Mouse (Mus musculus) mesoderm, embryonic 11.5 days (tissue): ENCODE results near the gene Mageb18.
"Not testable (repeated sequence)": the region's sequence is repeated elsewhere in the genome, so short reads cannot be mapped to it uniquely, and the experiment has no call there.

Source experiments
- DNase-seq: peaks from one replicate; pipeline ENCODE4 v3.0.0-alpha.2; 2012; ENCODE audit warnings: low read depth, low spot score

Gene Mageb18

DNA sequence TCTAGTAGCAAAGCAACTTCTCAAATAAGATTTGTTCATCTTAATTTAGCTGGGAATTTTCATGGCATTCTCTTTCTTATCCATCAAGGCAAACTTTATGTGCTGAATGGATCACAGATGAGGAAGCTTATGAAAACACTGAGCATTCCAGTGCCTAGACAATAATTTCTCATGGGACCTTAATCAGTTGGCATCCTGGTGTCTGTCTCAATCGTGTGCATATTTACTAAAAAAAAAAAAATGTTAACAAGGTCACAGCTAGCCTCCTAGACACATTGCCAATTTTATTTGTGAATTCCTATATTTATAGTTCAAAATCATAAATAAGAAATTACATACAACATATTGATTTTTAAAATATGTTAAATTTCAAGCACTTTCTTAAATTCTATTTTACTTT lies at the start of gene Mageb18:
Mageb18 (minus strand) TSS at position 101 of the 400 bp plus-strand sequence.
- DNase-seq, result no peak

DNA sequence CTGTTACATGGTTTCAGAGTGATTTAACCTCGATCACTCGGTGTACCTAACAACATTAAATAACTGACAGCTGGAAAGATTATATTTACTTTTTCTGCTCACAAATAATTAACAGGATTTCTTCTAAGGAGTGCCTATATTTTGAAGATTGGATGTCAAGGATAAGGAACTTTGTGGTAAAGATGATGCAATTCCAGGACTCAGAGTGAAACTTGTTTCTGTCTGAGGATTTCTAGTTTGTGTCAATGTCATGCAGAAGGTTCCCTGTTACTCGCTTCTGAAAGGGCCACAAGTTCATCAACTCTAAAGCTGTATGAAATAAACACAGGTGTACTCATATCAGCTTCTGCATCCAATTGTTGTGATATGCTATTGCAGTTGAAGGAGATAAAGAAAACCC lies 13.4 kb upstream of the Mageb18 start:
- DNase-seq, result no peak

GRCm38 (mm10) chrX:92610466-92610865 lies 11.1 kb upstream of the Mageb18 start:
- DNase-seq, result no peak

GRCm38 (mm10) chrX:92597324-92597723 lies 2.0 kb downstream of the Mageb18 start:
- peak; percentile 11 for DNase-seq

DNA sequence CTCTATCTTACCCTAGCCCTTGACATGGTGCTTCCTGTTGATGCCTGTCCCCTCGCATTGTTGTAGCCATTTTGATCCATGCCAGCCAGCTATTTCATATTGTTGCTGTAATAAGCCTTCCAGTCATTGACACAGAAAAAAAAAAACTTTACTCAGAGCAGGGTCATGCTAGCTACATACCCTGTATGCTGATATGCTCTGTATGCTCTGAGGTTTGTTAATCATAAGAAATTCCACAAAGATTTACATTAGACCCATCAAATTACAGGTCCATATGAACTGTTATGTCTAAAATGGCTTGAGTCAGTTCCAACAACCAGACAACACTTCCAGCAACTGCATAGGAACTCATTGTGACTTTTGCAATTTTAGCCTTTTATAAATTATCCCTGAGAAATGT lies 71.5 kb downstream of the Mageb18 start:
- no peak for DNase-seq

DNA sequence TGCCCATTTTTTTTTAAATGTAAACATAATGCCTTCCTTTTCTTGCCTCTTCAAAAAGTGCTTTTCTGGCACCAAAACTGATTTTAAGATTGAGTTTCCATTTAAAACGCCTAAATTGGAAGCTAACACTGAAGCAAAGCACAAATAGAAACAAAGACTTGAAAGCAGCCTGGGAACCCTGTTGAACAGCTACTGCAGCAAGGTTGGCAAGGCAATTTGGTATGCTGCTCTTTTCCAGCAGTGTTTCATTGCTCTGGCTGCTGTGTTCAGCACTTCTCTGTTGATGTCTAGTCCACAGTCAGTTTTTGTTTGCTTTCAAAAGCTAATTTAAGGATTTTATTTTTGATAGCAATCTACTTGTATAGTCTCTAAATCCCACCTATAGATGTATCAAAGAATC lies 101.1 kb downstream of the Mageb18 start:
- no peak for DNase-seq

- not testable (repeated sequence) for DNase-seq
Observed at GRCm38 (mm10) chrX:92489649-92490048, 109.7 kb downstream of the Mageb18 start, which contains the start of gene Gm5941. Gene Gm5941, plus strand, starts transcription at chrX:92489949.

DNA sequence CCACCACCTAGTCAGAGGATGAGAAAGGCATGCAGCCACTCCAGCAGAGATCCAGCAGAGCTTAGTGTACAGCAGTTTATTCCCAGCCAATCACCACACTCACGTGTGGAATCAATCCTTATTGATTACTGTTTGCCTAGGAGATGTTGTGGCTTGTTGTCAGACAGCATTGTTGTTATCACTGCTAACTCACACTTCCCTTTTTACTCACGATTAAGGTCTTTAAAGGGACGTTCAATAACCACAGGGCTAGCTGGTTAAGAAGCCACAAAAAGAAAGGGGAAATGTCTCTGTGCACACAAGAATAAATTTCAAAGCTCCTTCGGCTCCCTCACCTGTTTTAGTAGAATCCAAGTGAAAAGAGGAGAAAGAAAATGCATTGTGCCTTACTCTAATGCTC lies 134.6 kb downstream of the Mageb18 start:
- DNase-seq, result no peak

GRCm38 (mm10) chrX:92460496-92460895 lies 138.9 kb downstream of the Mageb18 start:
- peak; percentile 2 for DNase-seq

DNA sequence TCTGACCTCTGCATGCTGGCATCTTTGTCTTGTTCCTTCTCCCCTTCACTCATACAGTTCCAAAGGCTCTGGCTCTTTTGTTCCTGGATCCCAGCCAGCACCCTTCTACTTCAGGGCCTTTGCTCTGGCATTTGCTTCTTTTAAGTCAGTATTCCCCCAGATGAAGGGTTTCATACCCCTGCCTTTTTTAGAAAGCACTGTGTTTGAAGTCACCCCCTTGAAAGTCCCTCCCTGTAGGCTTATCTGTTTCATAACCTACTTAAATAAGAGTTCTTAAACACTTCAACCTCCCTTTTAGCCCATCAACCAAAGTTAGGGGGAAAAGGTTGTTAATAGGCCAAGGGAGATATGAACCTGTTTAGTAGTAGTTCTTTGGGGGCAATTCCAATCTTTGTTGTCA lies 212.0 kb downstream of the Mageb18 start:
- no peak for DNase-seq

DNA sequence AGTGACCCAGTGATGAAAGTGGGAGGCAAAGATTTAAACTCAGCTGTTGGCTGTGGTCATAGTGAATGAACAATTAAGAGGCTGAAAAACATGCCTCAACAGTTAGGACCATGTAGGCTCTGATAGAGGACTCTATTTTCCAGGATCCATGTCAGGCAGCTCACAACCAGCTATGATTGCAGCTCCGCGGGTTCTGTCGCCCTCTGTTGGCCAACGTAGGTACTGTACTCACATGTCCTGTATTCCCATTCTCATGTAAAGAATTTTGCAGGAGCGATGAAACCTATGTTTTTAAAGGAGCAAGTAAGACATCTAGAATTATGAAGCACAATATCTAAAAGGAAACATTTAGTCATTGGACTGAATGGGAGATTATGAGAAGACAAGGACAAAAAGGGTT lies 256.4 kb downstream of the Mageb18 start:
- peak; percentile 45 for DNase-seq

DNA sequence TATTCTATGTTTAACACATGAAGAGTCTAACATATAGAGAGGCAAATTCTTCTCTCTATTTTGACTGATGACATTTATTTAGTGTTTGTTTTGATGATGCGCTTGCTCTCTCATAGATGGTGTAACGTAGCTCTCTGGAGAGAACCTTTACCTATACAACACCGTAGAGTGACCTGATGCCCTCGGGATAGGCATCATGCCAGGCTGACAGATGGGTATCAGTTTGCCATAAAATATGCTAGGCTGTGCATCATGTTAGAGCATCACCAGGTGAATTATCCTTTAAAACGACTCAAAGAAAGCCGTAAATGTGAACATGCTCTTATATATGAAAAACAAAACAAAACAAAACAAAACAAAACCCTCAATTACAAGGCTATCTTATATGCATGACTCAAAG lies 258.5 kb downstream of the Mageb18 start:
- no peak for DNase-seq

- no peak for DNase-seq
Observed at GRCm38 (mm10) chrX:92339551-92339950, 259.8 kb downstream of the Mageb18 start.

DNA sequence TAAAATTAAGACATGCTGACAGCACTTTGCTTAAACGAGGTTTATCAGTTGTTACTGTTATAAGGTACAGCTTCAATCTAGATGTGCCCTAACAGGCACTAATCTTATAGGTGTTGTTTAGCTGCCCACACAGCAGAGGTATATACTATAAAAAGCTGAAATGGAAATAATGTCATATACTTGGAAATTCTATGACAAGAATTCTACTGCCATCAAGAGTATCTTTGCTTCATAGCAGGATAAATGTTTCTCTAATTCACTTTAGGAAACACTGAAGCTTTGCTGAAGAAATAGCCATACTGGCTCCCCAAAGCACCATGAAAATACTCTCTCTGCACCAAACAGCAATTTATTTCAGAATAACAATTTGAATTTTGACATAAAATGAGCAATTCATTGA lies 265.9 kb downstream of the Mageb18 start:
- DNase-seq, result no peak

DNA sequence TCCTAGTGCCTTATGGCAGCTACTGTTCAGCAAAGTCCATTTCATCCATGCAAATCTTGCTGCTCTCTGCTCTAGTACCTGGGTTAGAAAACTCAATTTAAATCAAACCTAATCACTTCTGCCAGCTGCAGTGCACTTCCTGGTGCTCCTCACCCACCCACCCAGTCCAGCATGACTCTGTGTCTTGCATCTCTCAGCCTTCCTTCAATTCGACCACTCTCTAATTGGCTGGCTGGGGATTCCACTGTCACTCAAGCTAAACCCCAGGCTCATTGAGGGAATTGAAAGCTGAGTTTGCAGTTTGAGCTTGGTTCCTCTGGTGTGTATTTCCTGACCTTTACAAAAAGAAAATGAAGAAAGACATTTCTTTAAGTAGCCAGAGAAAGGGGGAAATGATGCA lies 275.8 kb downstream of the Mageb18 start:
- no peak for DNase-seq

GRCm38 (mm10) chrX:92280619-92281018 lies 318.8 kb downstream of the Mageb18 start:
- no peak for DNase-seq
